Mouse (Mus musculus): ENCODE data around the gene Tll1. TPM values are rescaled to one million over a fixed set of nuclear protein-coding genes. Genes with fewer than 3 reads are reported as not detected.

Tll1 gene
- polyA plus RNA-seq (2017; shearing (Covaris generic)) = not detected

GRCm38 (mm10) chr8:64206024-64206385, at the start of gene Tll1:
Gene Tll1 (minus strand): TSS chr8:64206271.

All from naive thymus-derived CD4-positive, alpha-beta T cell, adult 5 months (primary cell).